Mouse (Mus musculus): ENCODE measurements around the gene Stk16.
"Not testable (repeated sequence)": the region's sequence is repeated elsewhere in the genome, so short reads cannot be mapped to it uniquely, and the experiment has no call there.

Gene Stk16

DNA sequence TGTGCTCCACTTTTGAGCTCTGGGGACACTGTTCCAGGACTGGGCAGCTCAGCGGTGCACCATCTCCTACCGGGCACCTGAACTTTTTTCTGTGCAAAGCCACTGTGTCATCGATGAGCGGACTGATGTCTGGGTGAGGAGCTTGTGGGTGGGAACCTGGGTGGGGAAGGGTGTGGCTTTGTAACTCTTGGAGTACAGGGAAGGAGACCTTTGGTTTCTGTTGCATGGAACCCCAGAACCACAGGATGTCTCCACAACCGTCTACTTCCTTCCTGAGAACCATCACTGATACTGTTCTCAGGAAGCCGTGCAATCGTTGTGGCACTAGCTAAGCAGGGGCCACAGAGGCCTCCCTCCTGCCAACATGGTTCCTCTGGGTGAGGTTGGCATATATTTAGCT lies 2.5 kb downstream of the Stk16 start:
- DNase-seq (ENCODE audit: low spot score), result no peak

DNA sequence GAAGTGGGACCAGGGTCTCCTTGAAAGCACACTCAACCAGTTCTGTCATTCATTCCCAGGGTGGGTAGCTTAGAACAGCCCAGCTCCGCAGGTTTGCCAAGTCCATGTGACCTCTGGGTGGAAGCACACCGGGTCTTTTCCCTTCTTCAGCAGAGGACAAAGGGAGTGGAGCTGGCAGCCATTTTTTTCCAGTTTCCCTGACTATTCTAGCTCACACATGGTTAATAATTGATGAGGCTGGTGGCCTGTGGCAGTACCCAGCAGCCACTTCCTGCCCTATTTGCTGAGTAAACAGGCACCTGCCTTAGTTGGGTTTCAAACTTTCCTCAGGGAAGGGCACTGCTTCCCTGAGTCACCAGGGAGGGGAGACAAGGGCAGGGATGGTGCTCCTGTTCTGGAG lies 3.8 kb downstream of the Stk16 start:
- no peak for DNase-seq (ENCODE audit: low spot score)

DNA sequence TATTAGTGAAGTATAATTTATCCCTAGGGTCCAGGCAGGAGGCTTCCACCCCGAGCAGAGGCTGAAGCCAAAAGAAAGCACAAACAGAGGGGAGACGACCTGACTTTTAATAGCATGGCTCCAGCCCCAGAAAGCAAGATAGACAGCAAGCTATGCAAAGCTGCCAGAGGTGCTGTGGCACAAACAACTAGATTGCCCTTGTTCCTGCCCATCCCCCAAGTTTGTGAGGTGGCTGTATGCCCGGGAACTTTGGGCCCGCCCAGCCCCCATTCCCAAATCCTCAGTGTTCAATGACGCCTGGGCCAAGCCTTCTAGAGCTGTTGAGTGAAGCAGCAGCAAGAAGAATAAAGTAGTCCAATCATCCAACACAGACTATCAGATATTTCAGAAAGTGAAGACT lies 4.2 kb downstream of the Stk16 start:
- no peak for DNase-seq (ENCODE audit: low spot score)

DNA sequence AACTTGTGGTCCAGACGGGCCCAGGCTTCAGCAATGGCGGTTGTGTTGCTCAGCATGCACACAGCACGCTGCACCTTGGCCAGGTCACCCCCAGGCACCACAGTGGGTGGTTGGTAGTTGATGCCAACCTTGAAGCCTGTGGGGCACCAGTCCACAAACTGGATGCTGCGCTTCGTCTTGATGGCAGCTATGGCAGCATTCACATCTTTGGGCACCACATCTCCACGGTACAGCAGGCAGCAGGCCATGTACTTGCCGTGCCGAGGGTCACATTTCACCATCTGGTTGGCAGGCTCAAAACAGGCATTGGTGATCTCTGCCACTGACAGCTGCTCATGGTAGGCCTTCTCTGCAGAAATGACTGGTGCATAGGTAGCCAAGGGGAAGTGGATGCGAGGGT lies 5.1 kb downstream of the Stk16 start:
- no peak for DNase-seq (ENCODE audit: low spot score)

DNA sequence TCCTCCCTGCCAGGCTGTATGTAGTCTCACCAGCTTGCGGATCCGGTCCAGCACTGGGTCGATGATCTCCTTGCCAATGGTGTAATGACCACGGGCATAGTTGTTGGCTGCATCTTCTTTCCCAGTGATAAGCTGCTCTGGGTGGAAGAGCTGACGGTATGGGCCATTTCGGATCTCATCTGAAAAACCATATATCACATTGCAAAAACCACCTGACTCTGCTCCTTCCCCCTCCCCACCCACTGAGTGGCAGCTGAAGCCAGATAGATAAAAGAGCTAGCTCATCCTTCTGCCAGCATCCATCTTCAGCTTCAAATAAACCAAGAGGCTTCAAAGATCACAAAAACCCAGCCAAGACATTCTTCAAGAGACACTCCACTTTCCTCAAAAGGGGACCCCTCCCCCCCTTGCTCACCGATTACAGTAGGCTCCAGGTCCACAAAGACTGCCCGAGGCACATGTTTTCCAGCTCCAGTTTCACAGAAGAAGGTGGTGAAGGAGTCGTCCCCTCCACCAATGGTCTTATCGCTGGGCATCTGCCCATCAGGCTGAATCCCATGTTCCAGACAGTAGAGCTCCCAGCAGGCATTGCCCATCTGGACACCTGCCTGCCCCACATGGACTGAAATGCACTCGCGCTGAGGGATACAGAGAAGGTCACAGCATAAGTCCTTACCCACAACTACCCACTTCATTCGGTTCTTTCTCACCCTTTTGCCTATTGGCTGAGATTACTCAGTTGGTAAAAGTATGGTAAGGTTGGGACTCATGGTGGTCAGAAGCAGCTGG lies 6.4 kb downstream of the Stk16 start:
- no peak for DNase-seq (ENCODE audit: low spot score)

DNA sequence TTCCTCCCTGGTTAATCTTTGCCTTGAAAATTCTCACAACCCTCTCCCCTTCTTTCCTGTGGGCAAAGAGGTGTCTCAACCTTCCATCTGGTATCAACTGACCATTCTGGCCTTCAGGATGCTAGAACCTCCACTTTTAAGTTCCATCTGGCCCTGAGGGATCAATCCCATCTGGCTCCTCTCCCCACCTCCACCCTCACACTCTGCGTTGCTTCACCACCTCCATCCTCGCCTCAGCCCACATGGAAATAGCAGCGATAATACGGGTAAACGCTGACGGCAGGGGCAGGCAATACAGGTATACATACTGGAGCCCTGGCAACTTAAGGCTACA lies 7.2 kb downstream of the Stk16 start:
- DNase-seq (ENCODE audit: low spot score), result no peak

DNA sequence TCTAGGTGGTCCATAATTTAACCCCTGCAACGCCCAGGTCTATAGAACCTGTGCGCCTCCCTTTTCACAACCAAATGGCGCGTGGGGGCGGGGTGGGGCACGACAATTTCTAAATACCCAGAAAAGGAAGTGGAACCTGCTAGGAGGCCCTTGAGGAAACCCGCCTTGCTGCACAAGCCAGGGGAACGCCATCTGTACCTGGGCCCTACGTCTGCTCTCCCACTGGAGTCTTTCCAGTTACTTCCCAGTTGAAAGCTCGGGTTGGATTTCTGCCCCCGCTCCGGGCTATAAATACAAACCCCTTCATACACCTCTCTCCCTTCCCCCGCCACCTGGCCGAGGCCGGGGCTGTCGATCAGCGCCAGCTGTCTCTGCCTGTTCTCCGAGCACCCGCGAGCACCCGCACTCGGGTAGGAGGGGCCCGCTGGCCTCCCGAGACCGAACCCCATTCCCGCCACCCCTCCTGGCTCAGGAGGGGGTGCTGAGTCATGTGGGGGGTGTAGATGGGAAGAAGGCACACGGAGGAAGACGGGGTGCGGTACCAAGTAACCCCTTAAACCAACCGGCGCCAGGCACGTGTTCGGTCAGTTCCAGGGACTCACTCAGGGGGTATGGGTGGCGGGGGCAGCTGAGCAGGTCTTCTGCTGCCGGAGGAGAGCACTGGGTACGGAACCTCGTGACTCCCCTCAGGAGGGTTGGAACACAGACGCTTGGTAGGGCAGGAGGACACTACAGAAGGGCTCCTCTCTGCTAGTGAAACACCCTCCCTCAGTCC lies 7.8 kb downstream of the Stk16 start:
- no peak for DNase-seq (ENCODE audit: low spot score)

DNA sequence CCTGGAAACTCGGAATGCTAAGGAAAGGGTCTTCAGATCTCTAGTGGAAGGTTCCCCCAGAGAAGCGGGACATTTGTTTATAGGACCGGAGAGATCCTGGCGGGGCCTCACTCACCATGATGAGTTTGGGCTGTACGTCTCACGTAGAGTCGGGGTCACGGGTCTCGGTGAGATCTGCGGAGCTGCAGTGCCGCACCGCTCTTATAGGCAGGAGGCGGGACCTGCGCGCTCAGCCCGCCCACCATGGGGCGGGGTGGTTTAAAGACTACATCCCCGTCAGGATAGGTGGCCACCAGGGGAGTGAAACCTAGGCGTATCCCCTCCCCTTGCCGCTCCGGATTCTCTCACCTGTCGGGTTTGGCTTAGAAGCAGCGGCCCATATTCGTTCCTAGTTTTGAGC lies 8.4 kb downstream of the Stk16 start:
- peak; percentile 76 for DNase-seq (ENCODE audit: low spot score)

DNA sequence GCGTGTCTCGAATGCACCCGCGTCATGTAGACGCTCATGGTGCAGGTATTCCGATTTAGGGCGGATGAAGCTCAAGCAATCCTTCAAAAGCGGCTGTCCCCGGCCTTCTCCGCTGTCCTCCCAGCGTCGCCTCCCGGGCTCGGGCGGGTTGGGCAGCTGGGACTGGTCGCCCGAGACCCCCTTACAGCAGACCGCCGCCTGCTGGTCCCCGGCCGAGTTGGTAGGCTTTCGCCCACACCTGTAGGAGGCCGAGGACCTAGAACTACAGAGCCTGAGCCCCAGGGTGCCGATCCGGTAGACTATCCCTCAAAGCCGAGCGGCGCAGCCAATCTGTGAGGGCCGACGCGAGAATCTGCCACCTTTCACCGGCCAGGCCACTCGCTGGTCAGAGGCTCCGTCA lies 8.9 kb downstream of the Stk16 start, which contains the start of gene Tuba4a:
Gene Tuba4a, minus strand, starts transcription at position 335 of the 400 bp plus-strand sequence.
- DNase-seq (ENCODE audit: low spot score), result no peak

DNA sequence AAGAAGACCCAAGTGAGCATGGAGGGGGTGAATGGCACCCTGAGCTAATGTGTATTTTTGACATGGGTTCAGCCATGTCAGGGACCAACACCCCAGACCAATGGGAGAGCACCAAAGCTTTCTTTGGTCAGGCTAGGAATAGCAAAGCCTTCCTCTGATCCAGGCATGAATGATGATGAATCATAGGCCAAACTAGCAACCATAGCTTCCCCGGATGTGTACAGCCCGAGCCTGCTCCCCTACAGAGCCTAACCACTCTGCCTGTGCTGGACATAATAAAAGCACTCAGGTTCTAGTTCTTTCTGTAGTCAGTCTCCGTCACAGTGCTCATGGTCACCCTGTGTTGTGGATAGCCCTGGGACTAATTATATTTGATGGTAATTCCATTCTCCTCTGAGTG lies 10.9 kb downstream of the Stk16 start:
- no peak for DNase-seq (ENCODE audit: low spot score)

DNA sequence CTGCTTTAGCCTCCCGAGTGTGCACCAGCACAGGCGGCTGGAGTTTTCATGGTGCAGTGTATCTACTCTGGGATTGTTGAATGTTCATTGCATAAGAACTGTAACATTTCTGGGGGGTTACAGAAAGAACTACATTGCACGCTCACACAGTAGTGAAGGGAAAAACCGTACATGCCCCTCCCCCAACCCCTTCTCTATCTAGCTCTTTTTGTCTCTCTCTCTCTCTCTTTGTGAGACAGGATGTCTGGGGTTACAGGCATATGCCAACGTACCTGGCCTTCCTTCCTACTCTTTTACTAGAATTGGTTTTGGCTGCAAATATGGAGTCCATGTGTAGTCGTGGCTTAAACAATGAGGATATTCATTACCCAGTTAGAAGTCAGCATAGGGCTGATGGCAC lies 12.3 kb downstream of the Stk16 start:
- DNase-seq (ENCODE audit: low spot score), result no peak

DNA sequence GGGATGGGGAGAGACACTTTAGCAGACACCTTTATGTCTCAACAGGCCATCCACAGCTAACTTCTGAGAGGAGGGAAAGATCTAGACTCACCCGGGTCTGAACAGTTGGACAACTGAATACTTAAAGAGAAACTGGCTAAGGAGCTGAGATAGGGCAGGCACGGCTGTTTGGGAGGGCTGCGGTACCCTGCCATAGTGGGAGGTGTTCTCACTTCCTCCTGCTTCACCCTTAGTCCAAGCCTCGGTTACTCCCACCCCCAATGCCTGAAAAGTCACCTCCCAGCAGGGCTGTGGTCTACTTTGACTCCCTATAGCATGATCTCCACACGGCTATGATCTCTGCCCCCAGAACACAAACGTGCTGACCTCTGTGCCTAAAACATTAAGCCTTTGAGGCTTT lies 12.9 kb downstream of the Stk16 start:
- no peak for DNase-seq (ENCODE audit: low spot score)

DNA sequence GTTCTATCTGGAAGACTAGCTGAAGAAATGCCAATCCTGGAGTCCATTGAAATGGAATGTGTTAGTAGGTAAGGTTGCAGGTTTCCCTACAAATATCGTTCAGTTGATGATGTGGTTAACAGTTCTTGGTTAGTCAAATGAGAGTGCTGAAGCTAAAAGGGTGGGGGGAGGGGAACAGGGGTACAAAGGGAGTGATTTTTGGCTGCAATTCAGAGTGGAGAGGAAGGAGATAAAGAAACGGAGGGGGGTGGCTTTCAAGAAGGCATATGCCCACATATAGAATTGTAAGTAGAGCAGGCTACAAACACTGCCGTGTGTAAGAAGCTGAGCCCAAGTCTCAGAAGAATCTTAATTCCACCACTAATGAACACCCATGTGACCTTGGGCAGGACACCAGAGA lies 14.8 kb downstream of the Stk16 start:
- DNase-seq (ENCODE audit: low spot score), result no peak

DNA sequence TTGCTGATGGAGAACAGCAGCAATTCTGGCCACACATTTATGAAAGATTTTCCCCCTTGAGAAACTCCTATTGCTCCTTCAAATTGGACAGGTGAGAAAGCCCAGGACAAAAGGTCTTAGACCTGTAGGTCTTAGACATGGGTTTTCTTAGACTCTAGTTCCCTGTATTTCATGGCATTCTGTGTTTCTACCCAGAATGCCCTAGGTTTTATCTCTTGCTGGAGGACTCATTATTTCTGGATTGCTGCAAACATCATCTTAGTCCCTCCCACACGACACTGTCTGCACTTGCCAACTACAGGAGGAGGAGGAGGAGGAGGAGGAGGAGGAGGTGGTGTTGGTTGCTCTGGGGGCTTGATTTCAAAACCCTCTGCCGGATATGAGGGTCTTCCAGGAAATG lies 15.5 kb downstream of the Stk16 start:
- no peak for DNase-seq (ENCODE audit: low spot score)

DNA sequence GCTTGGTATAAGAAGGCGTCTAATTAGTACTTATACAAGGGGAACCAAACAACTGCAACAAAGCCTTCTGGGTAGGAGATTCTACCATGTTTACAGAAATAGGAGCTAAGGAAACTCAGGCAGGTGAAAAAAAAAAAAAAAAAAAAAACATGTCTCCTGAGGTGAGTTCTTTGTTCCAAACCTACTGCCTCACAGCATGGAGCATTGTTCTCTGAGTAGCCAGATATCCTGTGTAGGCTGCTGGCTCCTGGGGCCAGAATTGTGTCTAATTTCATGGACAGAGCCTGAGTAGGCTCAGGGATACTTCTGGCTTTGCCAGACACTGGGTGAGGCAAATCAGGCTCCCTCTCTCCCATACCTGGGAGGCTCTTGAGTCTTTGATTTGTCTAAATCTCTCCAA lies 17.0 kb downstream of the Stk16 start:
- DNase-seq (ENCODE audit: low spot score), result no peak

DNA sequence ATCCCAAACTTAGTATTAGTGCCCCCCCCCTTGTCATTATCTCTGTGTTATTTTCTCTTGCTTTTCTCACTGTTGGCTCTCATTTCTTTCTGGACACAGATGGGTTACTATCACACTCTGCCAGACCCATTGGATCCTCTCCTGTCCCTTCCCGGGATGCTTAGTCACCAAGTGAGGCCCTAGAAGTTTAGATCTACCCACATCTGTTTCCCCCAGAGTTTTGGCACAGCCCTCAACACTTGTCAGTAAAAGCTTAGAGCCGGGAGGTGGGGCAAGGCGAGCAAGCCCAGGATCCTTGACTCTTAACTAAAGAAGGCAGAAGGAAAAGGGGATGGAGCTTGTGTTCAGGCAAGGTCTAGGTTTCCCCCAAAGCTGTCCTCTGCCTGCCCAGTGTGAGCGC lies 18.5 kb downstream of the Stk16 start:
- DNase-seq (ENCODE audit: low spot score), result no peak

DNA sequence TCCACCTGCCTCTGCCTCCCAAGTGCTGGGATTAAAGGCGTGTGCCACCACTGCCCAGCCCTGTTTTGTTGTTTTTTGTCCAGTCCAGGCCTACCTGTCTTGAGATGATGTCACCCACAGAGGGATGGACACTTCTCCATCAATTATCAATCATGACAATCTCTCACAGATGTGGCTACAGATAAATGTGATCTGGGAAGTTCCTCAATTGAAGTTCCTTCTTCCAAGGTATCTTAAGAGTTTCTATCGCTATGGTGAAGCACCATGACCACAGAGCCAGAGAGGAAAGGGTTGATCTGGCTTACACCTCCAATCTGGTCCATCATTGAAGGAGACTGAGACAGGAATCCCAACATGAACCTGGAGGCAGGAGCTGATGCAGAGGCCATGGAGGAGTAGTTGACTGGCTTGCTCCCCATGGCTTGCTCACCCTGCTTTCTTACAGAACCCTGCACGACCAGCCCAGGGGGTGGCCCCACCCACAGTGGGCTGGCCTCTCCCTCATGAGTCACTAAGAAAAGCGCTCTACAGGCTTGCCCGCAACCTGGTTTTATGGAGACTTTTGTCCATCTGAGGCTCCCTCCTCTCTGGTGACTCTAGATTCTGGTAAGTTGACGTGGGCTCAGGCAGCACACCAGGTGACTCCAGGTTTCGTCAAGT lies 19.8 kb downstream of the Stk16 start:
- DNase-seq (ENCODE audit: low spot score), result no peak

DNA sequence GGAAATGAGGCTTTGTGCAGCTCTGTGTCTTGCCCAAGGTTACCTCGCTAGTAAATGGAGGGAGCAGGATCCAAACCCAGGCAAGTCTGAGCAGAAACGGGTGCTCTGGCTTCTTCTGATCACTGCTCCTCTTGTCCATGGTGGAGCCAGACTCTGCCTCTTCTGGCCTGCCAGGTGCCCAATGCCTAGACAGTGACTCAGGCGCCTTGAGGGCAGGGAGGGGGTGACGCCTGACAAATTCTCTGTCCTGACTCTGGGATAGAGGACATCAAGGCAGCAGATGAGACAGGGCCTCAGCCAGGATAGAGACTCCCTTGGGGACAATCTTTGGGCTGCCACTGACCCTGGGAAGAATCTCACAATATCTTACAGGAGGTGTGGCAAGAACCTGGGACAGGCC lies 20.6 kb downstream of the Stk16 start:
- DNase-seq (ENCODE audit: low spot score), result no peak

DNA sequence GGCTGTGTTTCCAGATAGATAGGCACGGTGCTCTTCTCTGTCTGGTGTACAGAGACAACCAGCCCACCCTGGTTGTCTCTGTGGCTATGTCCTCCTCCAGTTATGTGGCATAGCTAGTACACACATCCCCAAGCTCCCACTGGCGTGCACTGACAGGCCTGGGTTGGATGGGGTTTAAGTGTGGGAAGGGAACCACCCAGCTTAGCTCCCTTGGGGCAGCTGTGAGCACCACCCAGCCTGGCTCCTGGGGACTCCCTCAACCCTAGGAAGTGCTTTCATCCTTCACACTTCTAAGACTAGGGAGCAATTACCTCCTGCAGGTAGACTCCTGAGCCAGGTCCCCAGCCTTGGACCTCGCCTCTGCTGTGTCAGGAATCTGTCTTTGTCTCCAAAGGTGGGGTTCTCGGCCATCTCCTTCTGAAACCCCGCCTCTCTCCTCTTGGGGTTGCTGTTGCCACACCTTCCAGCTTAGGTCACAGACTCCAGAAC lies 21.1 kb downstream of the Stk16 start, which contains the start of gene A630095N17Rik:
Gene A630095N17Rik, minus strand, starts transcription at position 439 of the 489 bp plus-strand sequence.
- no peak for DNase-seq (ENCODE audit: low spot score)

DNA sequence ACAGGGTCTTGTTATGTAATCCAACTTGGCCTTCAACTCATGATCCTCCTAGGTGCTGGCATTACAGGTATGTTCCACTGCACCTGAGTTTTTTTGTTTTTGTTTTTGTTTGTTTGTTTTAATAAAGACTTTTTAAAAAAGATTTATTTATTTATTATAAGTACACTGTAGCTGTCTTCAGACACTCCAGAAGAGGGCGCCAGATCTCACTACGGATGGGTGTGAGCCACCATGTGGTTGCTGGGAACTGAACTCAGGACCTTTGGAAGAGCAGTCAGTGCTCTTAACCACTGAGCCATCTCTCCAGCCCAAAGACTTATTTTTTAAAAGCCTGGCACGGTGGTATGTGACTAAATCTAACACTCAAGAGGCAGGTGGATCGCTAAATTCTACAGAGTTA lies 21.9 kb downstream of the Stk16 start:
- DNase-seq (ENCODE audit: low spot score), result not testable (repeated sequence)

DNA sequence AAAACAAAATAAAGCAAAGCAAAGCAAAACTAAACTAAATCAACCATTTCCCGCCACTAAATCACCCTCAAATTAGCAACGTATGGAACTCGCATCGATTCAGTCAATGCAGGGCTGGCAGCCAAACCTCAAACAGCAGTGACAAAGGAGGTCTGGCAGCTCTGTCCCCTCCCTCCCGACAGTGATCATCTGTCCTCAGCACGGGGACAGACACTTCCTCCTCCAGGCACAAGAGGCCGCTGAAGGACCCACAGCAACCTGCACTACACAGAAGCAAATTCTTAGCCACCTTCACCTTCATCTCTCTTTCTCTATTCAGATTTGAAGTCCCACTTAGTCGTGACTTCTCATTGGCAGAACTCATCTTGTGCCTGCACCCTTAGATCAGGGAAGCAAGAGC lies 24.0 kb downstream of the Stk16 start:
- DNase-seq (ENCODE audit: low spot score), result no peak

DNA sequence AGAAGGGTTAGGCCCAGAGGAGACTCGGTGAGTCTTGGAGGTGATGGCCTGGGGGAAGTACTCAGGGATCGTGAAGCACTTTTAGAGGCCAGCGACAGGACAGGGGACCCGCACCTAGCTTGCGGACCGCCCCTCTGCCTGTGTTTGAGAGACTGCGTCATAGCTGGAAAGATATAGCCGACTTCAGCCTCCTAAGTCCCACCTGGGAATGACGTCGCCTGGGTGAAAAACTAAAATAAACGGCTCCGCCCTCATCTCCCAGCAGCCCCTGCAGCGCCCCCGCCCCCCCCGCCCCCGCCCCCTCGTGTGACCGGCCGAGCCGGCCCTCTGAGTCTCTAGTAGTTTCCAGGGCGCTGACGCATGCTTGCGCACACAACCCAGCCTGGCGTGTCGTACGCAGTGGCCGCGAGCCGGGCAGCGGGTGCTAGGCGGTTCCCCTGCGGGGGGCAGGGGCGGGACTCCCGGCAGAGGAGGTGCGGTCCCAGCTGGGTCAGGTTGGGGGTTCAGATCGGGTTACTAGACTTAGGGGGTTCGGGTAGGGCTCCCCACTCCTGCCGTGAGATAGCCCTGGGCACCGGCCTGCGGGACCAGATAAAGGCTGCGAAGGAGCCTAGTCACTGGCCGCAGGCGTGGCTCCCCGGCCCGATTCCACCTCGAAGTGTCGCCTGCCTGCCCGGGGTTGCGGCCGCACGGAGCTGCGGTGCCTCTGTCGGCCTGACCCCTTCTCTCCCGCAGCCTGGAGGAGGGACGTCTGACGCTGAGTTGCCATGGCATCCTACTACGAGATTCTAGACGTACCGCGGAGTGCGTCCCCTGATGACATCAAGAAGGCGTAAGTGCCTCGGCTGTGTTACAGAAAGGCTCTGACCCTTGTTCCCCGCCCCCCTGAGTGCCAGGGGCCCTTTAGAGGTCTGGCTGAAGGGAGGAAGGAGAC lies 25.7 kb downstream of the Stk16 start, which contains the start of gene Dnajb2:
Gene Dnajb2, plus strand, starts transcription at position 290 of the 934 bp plus-strand sequence.
- peak; percentile 78 for DNase-seq (ENCODE audit: low spot score)
